Mouse (Mus musculus) kidney, embryonic 16.5 days (tissue): Measurements from ENCODE around the gene S100a2. TPM values are rescaled to one million over a fixed set of nuclear protein-coding genes. Genes with fewer than 3 reads are reported as not detected.

Experiments used
- ATAC-seq: fragments of 200-750 bp; cut with Nextera tagmentation; 2 replicates; pipeline ENCODE4 v1.8.0; 2017; ENCODE audit warnings: moderate TSS enrichment; ENCODE audit not compliant: low FRiP score, low TSS enrichment
- H3K27ac ChIP-seq: fragments of 300-500 bp; sonication (generic); 2 replicates; pipeline ENCODE4 v1.5.1; 2014; ENCODE audit warnings: low read length
- H3K27me3 ChIP-seq: fragments of 300-500 bp; sonication (generic); 2 replicates; pipeline ENCODE4 v1.6.1; 2014; ENCODE audit warnings: low read length, control low read depth, mixed read lengths; ENCODE audit not compliant: insufficient read depth
- H3K36me3 ChIP-seq: fragments of 300-500 bp; sonication (generic); 2 replicates; pipeline ENCODE4 v1.6.1; 2014; ENCODE audit warnings: low read length, control low read depth, mixed read lengths; ENCODE audit not compliant: insufficient read depth
- H3K4me1 ChIP-seq: fragments of 300-500 bp; sonication (generic); 2 replicates; pipeline ENCODE4 v1.6.1; 2014; ENCODE audit warnings: low read length, control low read depth, mixed read lengths; ENCODE audit not compliant: insufficient read depth
- H3K4me2 ChIP-seq: fragments of 300-500 bp; sonication (generic); replicated peaks from 2 replicates; pipeline ENCODE4 v1.6.1; 2014; ENCODE audit warnings: low read depth, low read length
- H3K4me3 ChIP-seq: fragments of 300-500 bp; sonication (generic); 2 replicates; pipeline ENCODE4 v1.5.1; 2014; ENCODE audit warnings: mild to moderate bottlenecking, low read length
- H3K9ac ChIP-seq: fragments of 300-500 bp; sonication (generic); replicated peaks from 2 replicates; pipeline ENCODE4 v1.6.1; 2014; ENCODE audit warnings: low read length
- H3K9me3 ChIP-seq: fragments of 300-500 bp; sonication (generic); 2 replicates; pipeline ENCODE4 v1.6.1; 2016; ENCODE audit warnings: low read length, control low read depth
- WGBS: fragments of 180-500 bp; shearing (Covaris S2); extraction: QIAGEN DNeasy Blood & Tissue Kit; methylation state at CpG from one replicate; pipeline ENCODE4 v1.1.7; 2014; 5-methylcytosine and 5-hydroxymethylcytosine counted together
- polyA plus RNA-seq: library from polyadenylated mRNA; unstranded; fragments of >200 nt; fragmentation: Nextera tagmentation; extraction: Ambion mirVana; gene quantifications from 2 replicates; pipeline ENCODE4 v1.2.1, GENCODE M21; 2015

S100a2 gene
- polyA plus RNA-seq, 1 experiment from 2014 or later, result not detected

- no peak overlapping the region for H3K9ac ChIP-seq
- H3K27ac ChIP-seq, result no peak overlapping the region
- peak; percentile 33; the same call in 1 of the 2 replicates for ATAC-seq
- 23% methylated on average over 2 of the region's 2 CpGs for WGBS
- H3K9me3 ChIP-seq, result no peaks in the 10 kb centered on the region
- no peaks in the 10 kb centered on the region for H3K27me3 ChIP-seq
- H3K4me2 ChIP-seq, result no peak overlapping the region
- H3K4me3 ChIP-seq, result no peak overlapping the region
- peaks cover 3% of the 10 kb centered on the region for H3K4me1 ChIP-seq
- no peaks in the 10 kb centered on the region for H3K36me3 ChIP-seq
Measured at GRCm38 (mm10) chr3:90623435-90624071, 33.5 kb downstream of the S100a2 start.

- Histone ChIP-seq H3K4me3 (no peak overlapping the region), H3K36me3 (no peaks in the 10 kb centered on the region), H3K27me3 (no peaks in the 10 kb centered on the region), H3K9ac (no peak overlapping the region), H3K9me3 (no peaks in the 10 kb centered on the region), H3K4me1 (peaks cover 3% of the 10 kb centered on the region), H3K4me2 (no peak overlapping the region), H3K27ac (no peak overlapping the region)
- ATAC-seq, result no peak
- 55% methylated on average over 5 of the region's 5 CpGs for WGBS
Measured at GRCm38 (mm10) chr3:90625496-90625895, 35.4 kb downstream of the S100a2 start.

- Histone ChIP-seq H3K4me3 (no peak overlapping the region), H3K27me3 (no peaks in the 10 kb centered on the region), H3K36me3 (no peaks in the 10 kb centered on the region), H3K9ac (no peak overlapping the region), H3K4me2 (no peak overlapping the region), H3K27ac (peak overlapping the region; percentile 25; the same call in 1 of the 2 replicates), H3K4me1 (peaks cover 3% of the 10 kb centered on the region), H3K9me3 (no peaks in the 10 kb centered on the region)
- 69% methylated on average over 9 of the region's 9 CpGs for WGBS
- no peak for ATAC-seq
Measured at GRCm38 (mm10) chr3:90626266-90627021, 36.4 kb downstream of the S100a2 start.

- no peaks in the 10 kb centered on the region for H3K36me3 ChIP-seq
- H3K9ac ChIP-seq, result no peak overlapping the region
- peaks cover 3% of the 10 kb centered on the region for H3K4me1 ChIP-seq
- WGBS, result 92% methylated on average over 5 of the region's 5 CpGs
- no peak overlapping the region for H3K27ac ChIP-seq
- H3K27me3 ChIP-seq, result no peaks in the 10 kb centered on the region
- H3K4me2 ChIP-seq, result no peak overlapping the region
- ATAC-seq, result no peak
- H3K4me3 ChIP-seq, result no peak overlapping the region
- no peaks in the 10 kb centered on the region for H3K9me3 ChIP-seq
Measured at GRCm38 (mm10) chr3:90627366-90627765, 37.3 kb downstream of the S100a2 start.

GRCm38 (mm10) chr3:90627807-90628206, 37.8 kb downstream of the S100a2 start:
- ATAC-seq, result peak; percentile 72; the same call in 1 of the 2 replicates
- 60% methylated on average over 4 of the region's 4 CpGs for WGBS
- H3K27ac ChIP-seq, result no peak overlapping the region

GRCm38 (mm10) chr3:90629298-90629697, 39.3 kb downstream of the S100a2 start:
- no peak overlapping the region for H3K4me2 ChIP-seq
- no peaks in the 10 kb centered on the region for H3K9me3 ChIP-seq
- H3K27ac ChIP-seq, result no peak overlapping the region
- WGBS, result 64% methylated on average over 2 of the region's 2 CpGs
- no peaks in the 10 kb centered on the region for H3K4me1 ChIP-seq
- H3K4me3 ChIP-seq, result no peak overlapping the region
- ATAC-seq, result no peak
- H3K9ac ChIP-seq, result no peak overlapping the region
- H3K36me3 ChIP-seq, result no peaks in the 10 kb centered on the region
- no peaks in the 10 kb centered on the region for H3K27me3 ChIP-seq

More at GRCm38 (mm10) chr3:90627807-90628206, 37.8 kb downstream of the S100a2 start:
- peaks cover 3% of the 10 kb centered on the region for H3K4me1 ChIP-seq
- H3K9ac ChIP-seq, result no peak overlapping the region
- H3K36me3 ChIP-seq, result no peaks in the 10 kb centered on the region
- H3K27me3 ChIP-seq, result no peaks in the 10 kb centered on the region
- H3K9me3 ChIP-seq, result no peaks in the 10 kb centered on the region
- H3K4me3 ChIP-seq, result no peak overlapping the region
- no peak overlapping the region for H3K4me2 ChIP-seq

GRCm38 (mm10) chr3:90631984-90632383, 41.9 kb downstream of the S100a2 start:
- WGBS, result 83% methylated on average over 2 of the region's 2 CpGs
- Histone ChIP-seq H3K4me2 (no peak overlapping the region), H3K9me3 (no peaks in the 10 kb centered on the region), H3K9ac (no peak overlapping the region), H3K27ac (no peak overlapping the region), H3K4me1 (no peaks in the 10 kb centered on the region), H3K4me3 (no peak overlapping the region), H3K36me3 (no peaks in the 10 kb centered on the region), H3K27me3 (no peaks in the 10 kb centered on the region)
- no peak for ATAC-seq

- no peaks in the 10 kb centered on the region for H3K27me3 ChIP-seq
- no peak for ATAC-seq
- no peaks in the 10 kb centered on the region for H3K4me1 ChIP-seq
- no peaks in the 10 kb centered on the region for H3K9me3 ChIP-seq
- H3K9ac ChIP-seq, result no peak overlapping the region
- 58% methylated on average over 1 of the region's 1 CpGs for WGBS
- H3K4me2 ChIP-seq, result no peak overlapping the region
- H3K36me3 ChIP-seq, result no peaks in the 10 kb centered on the region
- H3K4me3 ChIP-seq, result no peak overlapping the region
- H3K27ac ChIP-seq, result no peak overlapping the region
Measured at GRCm38 (mm10) chr3:90638511-90639275, 48.6 kb downstream of the S100a2 start.

- Histone ChIP-seq H3K27ac (no peak overlapping the region), H3K27me3 (no peaks in the 10 kb centered on the region), H3K4me3 (no peak overlapping the region), H3K9ac (no peak overlapping the region), H3K4me2 (no peak overlapping the region), H3K9me3 (no peaks in the 10 kb centered on the region), H3K4me1 (no peaks in the 10 kb centered on the region), H3K36me3 (no peaks in the 10 kb centered on the region)
- no peak for ATAC-seq
- 57% methylated on average over 7 of the region's 7 CpGs for WGBS
Measured at GRCm38 (mm10) chr3:90639511-90640154, 49.6 kb downstream of the S100a2 start.
